Mouse (Mus musculus) adrenal gland, postnatal 14 days (tissue): ENCODE results near the gene Ankrd33b. TPM values are rescaled to one million over a fixed set of nuclear protein-coding genes. Genes with fewer than 3 reads are reported as not detected.
A peak's percentile ranks its signal among the peaks of the same experiment; 100 is the strongest.

Experiments used
- DNase-seq: peaks from one replicate; pipeline ENCODE4 v3.0.0; 2021; ENCODE audit warnings: mixed read lengths
- total RNA-seq: library from RNA; stranded (reverse); gene quantifications from 2 replicates; pipeline ENCODE4 v1.2.3, GENCODE M21; 2021

The Ankrd33b gene
- total RNA-seq, 1 experiment from 2014 or later, result 1.9 TPM

DNA sequence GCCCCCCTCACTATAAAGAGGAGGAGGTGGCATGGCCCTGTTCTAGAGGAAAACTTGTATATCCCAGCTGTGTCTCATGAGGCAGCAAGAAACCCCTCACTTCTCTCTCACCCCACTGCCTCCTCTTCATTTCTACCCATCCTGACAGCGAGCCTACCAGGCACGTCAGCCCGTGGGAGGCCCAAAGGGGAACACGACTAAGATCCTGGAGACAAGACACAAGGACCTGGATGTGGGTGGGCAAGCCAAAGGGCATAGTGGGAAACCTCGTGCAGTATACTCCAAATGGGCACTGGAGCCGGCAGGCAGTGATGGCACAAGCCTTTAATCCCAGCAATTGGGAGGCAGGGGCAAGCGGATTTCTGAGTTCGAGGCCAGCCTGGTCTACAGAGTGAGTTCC, 1.0 kb upstream of the Ankrd33b start:
- no peak for DNase-seq

DNA sequence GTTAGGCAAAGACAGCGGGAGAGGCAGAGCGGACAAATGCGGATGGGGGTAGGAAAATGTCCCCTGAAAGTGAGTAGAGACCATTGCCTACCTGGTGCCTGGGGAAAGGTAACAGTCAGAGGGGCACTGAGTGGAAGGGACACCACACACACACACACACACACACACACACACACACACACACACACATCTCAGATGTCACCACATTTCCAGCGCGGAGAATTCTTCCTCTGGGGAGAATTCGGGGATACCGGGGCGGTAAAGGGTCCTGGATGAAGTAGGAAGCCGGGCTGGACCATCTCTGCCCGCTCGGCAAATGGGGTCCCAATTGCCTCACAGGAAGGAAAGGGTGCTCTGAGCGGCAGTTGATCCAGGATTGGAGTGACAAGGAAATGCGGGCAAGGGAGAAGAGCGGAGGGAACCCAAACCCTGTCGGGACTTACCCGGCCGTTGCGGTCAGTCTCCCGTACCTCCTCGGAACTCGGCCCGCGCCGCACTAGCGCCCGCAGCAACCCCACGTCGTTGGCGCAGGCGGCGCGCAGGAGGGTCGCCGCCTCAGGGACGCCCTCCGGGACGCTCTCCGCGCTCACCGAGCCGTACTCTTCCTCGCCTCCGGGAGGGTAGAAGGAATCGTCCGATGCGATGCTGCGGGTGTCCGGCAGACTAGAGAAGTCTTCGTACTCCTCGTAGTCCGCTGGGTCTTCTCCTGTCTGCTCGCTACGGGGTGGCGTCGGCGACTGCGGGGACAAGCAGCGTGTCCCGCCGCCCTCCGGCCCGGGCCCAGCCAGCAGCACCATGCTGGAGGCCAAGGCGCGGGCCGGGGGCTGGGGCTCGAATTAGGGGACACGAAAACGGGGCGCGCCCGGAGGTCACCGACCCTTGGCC, 688 bp downstream of the Ankrd33b start:
- DNase-seq, result peak; percentile 7

DNA sequence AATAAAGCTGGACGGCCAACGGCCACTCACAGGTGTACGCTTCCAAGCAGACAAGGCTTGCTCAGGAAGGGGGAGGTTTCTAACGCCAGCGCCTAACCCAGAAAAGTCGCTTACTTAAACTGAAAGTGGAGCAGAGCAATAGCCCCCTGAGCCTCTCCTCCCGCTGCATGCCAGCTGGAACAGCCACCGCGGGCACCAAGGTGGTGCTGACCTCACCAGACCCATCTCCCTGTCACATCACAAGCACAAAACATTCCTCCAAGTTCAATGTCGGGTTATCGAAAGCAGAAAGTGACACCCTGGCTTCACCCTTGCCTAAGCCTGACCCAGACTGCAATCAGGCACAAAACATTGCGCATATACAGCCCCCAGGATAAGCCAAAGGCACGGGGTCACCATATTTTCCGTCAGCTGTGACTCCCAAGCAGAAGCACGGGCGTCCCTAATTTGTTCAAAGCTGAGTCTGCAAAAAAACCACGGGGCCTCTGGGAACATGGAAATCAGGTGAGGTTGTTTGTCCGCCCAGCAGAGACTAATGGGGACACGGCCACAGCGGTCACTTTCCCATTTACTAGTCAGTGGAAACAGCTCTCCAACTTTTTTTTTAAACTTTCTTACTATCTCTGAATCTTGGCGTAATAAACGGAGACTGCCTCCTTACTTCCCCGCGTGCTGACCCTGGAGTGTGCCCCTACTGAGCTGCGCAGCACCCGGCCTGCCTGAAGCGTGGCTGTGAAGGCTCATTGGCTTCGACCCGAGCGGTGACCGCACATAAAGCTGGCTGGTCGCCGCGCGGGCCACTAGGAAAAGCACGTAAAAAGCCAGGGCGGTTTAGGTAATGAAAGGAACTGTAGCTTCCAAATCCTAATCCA, 1.6 kb downstream of the Ankrd33b start:
- peak; percentile 28 for DNase-seq

DNA sequence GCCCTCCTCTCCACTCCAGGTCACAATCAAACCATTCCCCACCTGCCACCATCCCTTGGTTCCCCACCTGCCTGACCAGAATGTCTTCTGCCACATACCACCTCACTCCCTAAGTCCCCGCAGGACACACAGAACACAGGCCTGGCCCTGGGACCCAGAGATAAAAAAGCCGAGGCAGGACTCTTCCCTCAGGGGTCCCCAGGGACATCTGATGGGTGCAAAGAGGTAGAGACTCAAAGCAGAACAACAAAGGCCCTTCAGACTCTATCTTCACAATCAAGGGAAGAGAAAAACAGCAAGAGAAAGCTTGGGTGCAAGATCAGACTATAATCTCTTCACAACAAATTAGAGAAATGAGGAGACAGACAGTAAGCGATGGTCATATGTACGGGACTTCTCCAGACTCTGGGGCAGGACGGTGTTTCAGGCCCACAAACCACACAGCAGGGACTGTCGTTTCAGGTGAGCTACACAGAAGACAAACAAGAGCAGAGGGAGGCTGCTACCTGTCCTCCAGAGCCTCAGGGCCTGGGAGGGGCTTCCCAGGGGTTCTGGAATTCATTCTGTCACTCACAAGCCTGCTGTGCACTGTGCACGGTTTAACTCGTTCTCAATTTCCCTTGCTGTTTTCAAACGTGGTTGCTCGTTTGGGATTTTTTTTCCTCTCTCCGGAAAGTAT, 2.3 kb downstream of the Ankrd33b start:
- no peak for DNase-seq

DNA sequence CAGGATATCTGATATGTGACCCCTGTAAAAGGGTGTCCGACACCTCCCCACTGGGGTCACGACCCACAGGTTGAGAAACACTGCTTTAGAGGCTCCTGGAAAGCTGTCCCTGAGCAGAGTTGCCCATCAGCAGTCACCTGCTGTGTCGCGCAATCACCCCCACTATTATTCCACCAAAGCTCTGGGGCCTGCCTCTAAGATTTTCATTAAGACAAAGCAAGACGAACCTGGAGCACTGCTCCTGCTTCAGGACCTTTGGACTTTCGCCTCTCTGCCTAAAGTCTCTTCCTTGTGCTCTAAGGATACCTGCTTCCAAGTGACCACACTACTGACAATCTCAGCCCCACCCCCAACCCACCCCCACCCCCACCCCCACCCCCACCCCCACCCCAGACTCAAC, 3.1 kb downstream of the Ankrd33b start:
- no peak for DNase-seq

DNA sequence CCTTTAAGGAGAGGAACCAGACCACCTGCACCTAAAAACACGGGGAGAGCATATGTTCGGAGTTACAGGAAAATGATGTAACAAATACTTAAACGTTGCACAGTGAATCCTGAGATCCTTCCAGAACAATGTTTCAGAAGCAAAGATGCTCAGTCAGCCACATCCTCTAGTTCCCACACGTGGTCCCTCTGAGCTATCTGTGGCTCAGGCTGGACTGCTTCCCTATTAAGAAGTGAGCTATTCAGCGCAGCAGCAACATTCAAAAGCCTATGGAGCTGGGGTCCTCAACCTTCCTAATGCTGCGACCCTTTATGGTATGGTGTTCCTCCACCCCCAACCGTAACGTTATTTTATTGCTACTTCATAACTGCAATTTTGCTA, 3.6 kb downstream of the Ankrd33b start:
- no peak for DNase-seq

DNA sequence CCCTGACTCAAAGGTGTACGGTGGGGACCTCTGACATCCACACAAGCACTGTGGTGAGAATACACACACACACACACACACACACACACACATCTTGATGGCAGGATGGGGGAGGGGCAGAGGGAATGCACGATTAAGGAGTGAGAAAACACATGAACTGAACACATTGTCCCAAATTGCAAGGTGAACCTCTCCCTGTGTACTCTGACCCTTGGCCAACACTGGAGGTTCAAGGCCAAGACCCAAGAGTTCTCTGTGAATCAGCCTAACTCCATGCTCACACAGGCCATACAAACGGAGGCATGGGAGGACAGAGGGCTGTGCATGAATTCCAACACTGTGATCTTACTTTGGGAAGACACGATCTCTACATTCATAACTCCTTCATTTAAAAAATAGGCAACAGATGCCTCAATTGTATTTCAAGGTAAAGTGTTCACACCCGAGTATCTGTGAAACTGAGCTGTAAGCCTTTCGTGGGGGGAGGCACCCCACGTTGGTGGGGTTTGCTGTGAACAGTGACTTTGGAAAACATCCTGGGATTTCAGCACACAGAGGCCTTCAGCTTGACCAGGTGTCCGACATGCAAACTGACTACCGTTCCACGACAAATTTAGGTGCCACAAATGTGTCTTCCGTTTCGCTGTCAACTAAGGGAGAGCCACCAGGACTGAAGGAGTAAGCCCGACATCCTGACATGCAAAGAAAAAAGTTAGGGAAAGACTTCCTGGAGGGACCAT, 4.1 kb downstream of the Ankrd33b start:
- DNase-seq, result no peak

DNA sequence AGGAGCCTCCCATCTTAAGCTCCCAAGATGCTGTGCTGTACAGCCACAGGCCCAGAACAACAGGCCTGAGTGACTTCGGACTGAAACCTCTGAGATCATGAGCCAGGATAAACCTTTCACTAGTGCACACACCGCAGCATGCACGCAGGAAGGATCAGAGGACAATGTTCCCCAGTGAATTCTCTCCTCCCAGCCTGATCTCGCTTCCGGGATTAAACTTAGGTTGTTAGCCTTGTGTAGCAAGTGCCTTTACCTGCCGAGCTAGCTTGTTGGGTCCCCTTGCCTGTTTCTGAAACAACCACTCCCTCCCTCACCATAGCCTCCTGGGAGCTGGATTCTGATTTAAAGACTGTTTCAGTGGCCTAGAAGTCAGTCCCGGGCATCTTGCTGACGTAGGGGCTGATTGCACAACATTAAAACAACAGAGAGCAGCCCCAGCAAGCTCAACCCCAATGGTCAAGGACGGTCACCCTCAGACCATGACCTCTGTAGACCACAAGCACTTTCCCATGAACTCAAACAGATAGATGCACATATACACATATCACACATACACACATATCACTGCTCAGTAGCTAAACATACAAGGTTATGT, 6.2 kb downstream of the Ankrd33b start:
- DNase-seq, result no peak

DNA sequence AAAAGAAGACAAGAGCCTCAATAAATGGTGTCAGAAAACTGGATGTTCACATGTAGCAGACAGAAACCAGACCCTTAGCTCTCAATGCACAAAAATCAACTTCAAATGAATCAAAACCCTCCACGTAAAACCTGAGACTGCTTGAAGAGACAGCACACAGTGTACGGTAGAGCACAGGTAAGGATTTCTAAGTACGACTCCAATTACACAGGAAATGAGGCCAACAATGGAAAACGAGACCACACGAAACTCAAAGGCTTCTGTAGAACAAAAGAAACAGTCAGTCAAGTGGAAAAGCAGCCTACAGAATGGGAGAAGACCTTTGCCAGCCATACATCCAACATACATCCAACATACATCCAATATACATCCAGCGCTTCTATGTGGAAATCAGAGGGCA, 6.9 kb downstream of the Ankrd33b start:
- no peak for DNase-seq

DNA sequence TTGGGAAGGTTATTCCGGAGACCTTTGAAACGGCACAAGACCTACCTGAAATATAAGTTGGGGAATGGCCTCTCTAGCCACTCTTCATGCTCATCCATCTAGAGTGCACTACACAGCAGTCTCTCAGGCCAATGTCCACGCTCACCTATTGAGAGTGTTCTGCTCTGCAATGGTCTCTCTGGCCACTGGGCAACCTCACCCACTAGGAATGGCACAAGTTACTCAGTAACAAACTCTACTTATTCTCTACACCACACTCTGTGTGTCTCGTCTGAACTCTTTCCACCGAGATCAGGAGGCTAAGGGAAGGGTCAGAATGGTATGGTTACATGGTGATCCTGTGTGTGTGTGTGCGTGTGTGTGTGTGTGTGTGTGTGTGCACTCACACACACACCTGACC, 7.7 kb downstream of the Ankrd33b start:
- DNase-seq, result no peak

DNA sequence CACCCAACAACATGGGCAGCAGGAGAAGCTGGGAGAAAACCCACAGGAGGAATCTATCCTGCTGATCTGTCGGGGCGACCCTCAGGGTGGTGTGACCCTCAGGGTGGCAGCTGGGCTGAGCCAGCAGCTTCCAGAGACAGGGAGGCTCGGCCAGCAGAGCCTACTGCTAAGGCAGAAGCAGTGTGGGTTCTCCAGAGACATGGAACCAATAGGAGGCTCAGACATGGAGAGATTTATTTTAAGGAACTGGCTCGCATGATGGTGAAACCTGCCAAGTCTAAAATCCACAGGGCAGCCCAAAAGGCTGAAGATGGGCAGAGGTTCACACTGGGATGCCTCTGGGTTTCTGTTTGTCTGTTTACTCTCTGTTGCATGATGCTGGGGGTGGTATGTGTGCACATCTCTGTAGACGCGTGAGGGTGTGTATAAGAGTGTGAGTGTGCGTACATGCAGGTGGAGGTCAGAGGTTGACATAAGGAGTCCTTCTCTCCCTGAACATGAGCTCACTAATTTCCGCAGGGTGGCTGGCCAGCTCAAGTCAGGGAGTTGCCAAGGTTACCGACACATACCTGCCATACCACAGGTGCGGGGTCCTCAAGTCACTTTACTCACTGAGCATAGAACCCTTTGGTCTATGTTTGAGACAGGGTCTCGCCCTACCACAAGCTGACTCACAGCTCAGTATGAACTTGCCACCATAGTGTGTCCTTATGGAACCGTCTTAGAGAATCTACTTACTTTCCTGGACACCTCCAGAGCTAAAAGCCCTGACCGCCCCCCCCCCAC, 14.8 kb downstream of the Ankrd33b start:
- no peak for DNase-seq

DNA sequence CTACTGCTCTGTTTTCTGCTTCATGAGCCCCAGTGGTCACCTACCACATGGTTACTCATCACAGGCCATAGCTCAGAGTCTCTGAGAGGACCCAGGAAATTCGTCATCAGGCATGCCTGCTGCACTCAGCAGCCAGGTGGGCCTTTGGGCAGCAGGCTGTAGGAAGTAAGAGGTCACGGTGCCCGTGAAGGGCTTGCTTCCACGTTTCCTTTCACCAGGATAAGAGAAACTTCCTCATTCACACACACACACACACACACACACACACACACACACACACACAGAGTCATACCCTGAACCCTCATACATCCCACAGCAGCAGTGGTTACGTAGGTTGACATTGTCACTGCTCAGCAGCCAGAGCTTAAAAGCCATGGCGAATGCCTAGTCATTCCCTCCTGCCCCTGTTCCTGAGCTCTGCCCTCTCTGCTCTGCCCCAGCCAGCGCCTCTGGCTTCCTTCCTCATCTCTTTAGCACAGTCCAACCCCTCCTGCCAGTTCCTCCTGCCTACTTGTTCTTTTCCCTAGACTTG, 17.6 kb downstream of the Ankrd33b start:
- DNase-seq, result no peak

DNA sequence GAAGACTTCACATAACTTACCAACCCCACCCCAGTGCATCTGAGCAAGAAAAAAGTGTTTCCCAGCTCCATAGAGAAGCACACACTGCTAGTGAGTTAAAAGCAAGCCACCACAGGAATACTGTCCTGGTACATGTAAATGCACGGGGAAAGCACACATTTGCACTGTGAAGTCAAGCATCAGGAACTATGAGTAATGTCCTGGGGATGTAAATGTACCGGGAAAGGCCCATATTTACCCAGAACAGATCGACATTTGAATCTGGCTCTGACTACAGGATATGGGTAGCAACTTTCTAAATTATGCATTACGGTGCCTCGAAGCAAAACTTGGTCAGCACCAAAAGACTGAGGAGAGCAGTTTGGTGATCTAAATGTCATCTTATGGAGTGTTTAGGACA, 18.5 kb downstream of the Ankrd33b start:
- DNase-seq, result no peak

DNA sequence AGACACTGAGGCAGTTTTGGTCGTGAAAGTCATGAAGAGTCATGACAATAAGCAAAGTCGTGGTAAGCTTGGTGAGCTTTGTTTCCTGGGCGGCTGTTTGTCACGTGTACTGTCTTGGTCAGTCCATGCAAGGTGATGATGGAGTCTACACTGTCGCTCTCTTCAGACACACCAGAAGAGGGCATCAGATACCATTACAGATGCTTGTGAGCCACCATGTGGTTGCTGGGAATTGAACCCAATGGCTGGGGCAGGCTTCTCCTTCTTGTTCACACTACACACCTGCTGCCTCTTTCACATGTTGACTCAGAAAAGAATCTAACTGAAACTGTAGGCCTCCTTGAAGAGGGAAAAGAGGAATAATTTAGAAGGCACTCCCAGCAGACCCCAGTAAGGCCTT, 19.3 kb downstream of the Ankrd33b start:
- no peak for DNase-seq

DNA sequence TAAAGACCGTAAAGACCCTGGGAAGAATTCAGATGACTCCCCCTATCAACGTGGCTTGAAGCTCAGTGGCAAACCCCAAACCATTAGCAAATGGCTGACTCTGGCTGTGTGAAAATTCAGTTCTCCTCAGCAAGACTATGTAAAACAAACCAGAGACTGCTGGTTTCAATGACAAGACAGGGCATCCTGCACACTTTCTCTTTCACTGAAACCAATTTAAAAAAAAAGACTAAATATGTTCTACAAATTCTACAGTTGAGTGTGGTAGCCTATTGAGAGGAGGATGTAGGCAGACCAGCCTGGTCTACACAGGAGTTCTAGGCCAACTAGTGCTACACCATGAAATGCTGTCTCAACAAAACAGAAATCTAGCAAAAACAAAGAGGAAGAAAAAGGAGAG, 21.0 kb downstream of the Ankrd33b start:
- DNase-seq, result no peak

DNA sequence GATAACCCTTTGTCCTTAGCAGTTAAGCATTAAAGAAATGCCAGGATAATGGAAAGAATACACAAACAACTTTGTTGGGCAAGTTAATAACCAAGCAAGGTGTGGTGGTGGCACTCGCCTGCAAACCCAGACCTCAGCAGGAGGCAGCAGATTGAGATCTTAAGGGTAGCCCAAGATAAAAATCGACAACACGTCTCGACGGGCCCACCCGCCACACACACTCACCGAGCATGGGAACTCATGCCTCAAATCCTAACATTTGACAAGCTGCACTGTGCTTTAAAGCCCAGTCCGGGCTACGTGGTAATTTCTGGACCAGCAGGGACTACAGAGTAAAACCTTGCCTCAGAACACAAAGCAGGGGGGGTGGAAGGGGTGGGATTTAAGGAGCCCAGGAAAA, 22.2 kb downstream of the Ankrd33b start:
- DNase-seq, result no peak

DNA sequence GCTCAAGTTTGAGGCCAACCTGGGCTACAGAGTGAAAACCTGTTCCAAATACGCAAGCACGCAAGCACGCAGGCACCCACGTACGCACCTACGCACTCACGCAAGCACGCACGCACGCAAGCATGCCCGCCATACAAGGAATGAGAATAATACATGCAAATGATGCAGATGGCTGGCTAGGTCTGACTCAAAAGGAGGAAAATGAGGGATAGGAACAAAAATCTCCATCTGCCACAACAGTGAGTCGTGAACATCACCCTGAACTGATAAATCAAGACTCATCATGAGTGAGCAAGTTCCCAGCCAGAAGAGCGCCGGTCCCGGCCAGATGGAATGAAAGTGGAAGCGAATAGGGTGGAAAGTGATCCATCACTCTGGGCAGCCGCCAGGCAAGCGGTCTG, 22.7 kb downstream of the Ankrd33b start:
- DNase-seq, result no peak

DNA sequence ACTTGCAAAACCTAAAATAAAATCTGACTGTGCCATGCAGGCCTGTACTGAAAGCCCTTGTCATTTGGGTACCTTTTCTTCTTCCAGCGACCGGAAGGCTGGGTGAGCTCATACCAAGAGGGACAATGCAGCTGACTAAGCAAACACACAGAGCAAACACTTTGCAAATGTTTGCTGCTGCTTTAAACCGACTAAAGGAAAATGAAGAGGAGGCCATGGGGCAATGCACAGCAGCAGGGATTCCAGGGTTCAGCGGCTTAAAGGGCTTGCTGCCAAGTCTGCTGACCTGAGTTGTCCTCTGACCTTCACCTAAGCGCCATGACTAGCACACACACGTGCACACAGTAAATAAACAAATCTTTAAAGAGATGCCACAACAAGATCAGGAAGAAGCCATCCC, 23.9 kb downstream of the Ankrd33b start:
- peak; percentile 46 for DNase-seq

DNA sequence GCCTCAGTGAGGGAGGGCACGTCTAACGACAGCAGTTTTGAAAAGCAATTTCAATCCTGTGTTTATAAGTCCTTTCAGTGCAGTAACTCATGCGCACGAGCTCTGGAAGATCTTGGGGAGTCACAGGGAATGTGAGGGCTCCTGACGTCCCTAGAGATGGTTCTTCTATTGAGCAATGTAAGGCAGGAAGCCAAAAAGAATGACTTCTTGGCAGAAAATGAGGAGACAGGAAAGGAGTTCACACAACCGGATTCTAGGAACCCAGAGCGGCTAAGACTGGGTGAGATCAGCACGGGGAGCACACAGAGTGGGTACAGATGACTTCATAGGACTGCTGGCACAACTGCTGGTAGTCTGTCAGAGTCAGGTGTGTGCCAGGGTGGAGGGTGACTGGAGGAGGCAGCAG, 25.0 kb downstream of the Ankrd33b start:
- peak; percentile 44 for DNase-seq

DNA sequence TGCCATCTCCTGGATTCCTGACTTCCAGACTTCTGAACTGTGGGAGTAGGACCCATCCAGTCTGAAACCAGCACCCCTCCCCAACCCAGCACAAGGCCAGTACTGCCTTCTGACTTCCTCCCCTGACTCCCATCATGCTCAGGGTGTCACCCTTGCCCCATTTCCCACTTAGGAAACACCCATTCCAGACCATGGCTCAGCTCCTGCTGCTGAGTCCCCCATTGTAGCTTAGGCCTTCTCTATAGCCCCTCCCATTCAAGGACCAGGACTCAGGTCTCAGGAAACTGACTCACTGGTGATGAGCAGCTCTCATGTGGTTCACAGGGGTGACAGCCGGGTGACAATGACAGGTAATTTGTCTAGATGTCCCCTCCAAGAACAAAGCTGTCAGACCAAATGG, 25.5 kb downstream of the Ankrd33b start:
- peak; percentile 12 for DNase-seq
